Mouse (Mus musculus) erythroblast, embryonic 14.5 days (primary cell): ENCODE data around the gene Apol6. TPM values are rescaled to one million over a fixed set of nuclear protein-coding genes. Genes with fewer than 3 reads are reported as not detected.

Experiments used
- H3K27me3 ChIP-seq: 2 replicates; pipeline ENCODE4 v1.6.1; 2012; ENCODE audit warnings: inconsistent platforms; ENCODE audit not compliant: control insufficient read depth
- H3K36me3 ChIP-seq: 2 replicates; pipeline ENCODE4 v1.6.1; 2012; ENCODE audit warnings: mild to moderate bottlenecking, inconsistent platforms; ENCODE audit not compliant: control insufficient read depth
- H3K4me1 ChIP-seq: 2 replicates; pipeline ENCODE4 v1.6.1; 2012; ENCODE audit warnings: inconsistent platforms; ENCODE audit not compliant: control insufficient read depth
- H3K4me3 ChIP-seq: replicated peaks from 2 replicates; pipeline ENCODE3; 2012; ENCODE audit warnings: moderate library complexity, mild to moderate bottlenecking, inconsistent platforms
- H3K9me3 ChIP-seq: 2 replicates; pipeline ENCODE4 v1.6.1; 2012; ENCODE audit warnings: low read length, inconsistent platforms, mixed read lengths; ENCODE audit not compliant: control insufficient read depth
- GATA1 ChIP-seq: IDR thresholded peaks from 2 replicates; pipeline ENCODE4 v1.6.1; 2012; ENCODE audit warnings: low read length, inconsistent platforms, mixed read lengths
- TAL1 ChIP-seq: IDR thresholded peaks from 3 replicates; pipeline ENCODE4 v1.6.1; 2012; ENCODE audit warnings: low read length, inconsistent platforms, mixed read lengths
- polyA plus RNA-seq: library from polyadenylated mRNA; stranded (reverse); fragments of >175 nt; gene quantifications from 2 replicates; pipeline ENCODE4 v1.2.3, GENCODE M21; 2012

The Apol6 gene
- polyA plus RNA-seq, 1 experiment: 0.03 TPM

DNA sequence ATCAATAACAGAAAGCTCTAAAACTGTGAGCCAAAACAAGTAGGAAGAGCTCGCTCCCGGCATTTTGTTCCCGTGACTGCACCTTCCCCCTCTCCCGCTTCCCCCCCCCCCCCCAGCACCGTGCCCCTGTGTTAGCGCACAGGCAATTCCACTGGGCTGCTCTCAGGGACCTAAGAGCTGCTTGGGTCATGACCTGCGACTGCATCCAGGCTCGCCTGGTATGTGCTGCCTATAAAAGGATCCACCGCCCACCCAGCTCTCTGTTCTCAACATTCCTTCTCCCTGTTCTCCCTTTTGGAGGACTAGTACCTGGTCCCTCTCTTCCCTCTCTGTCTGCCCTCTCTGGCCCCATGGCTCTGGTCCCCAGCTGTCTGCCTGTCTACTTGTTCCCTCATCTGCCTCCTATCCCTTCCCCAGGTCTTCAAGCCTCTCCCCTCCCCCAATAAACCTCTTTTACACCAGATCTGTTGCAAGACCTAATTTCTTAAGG, 5.3 kb upstream of the Apol6 start:
- no peak overlapping the region for H3K4me3 ChIP-seq
- peaks cover 16% of the 10 kb centered on the region for H3K27me3 ChIP-seq
- H3K9me3 ChIP-seq: no peaks in the 10 kb centered on the region
- TF ChIP-seq GATA1 (no peak), TAL1 (no peak)
- peaks cover 24% of the 10 kb centered on the region for H3K4me1 ChIP-seq
- H3K36me3 ChIP-seq: no peaks in the 10 kb centered on the region

DNA sequence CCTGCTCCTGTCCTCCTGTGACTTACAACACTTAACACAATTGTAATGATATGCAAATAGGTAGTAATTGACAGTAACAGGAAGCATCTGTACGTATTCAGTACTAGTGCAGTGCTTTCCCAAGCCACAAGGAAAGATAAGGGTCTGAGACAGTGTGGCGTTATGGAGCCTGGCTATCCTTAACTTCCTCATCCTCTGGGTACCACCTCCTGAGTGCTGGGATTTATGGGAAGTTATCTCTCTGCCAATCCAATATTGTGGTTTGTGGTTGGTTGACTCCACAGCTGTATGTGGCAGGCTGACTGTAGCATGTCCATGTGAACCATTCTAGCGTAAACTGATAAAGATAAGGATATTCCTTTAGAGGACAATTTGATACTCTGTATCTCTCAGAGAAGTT, 3.7 kb upstream of the Apol6 start:
- Histone ChIP-seq H3K4me3 (no peak overlapping the region), H3K9me3 (no peaks in the 10 kb centered on the region), H3K4me1 (peaks cover 9% of the 10 kb centered on the region), H3K27me3 (peaks cover 16% of the 10 kb centered on the region), H3K36me3 (no peaks in the 10 kb centered on the region)
- TF ChIP-seq GATA1: no peak
- TF ChIP-seq TAL1: no peak

- peaks cover 15% of the 10 kb centered on the region for H3K27me3 ChIP-seq
- H3K4me3 ChIP-seq: no peak overlapping the region
- no peaks in the 10 kb centered on the region for H3K36me3 ChIP-seq
- no peaks in the 10 kb centered on the region for H3K9me3 ChIP-seq
- TF ChIP-seq TAL1 (no peak), GATA1 (no peak)
- no peaks in the 10 kb centered on the region for H3K4me1 ChIP-seq
Measured at GRCm38 (mm10) chr15:77045609-77046008, 1.1 kb downstream of the Apol6 start.

- H3K36me3 ChIP-seq: no peaks in the 10 kb centered on the region; the same call in 1 of the 2 replicates
- H3K27me3 ChIP-seq: peaks cover 14% of the 10 kb centered on the region
Measured at GRCm38 (mm10) chr15:77050570-77050969, 6.0 kb downstream of the Apol6 start, which contains the start of gene Mb. TSS of gene Mb (minus strand) at chr15:77050670.

GRCm38 (mm10) chr15:77052176-77052575, 7.6 kb downstream of the Apol6 start:
- TF ChIP-seq TAL1 (no peak), GATA1 (no peak)
- Histone ChIP-seq H3K4me3 (no peak overlapping the region), H3K27me3 (peaks cover 14% of the 10 kb centered on the region), H3K4me1 (peaks cover 48% of the 10 kb centered on the region), H3K9me3 (no peaks in the 10 kb centered on the region), H3K36me3 (no peaks in the 10 kb centered on the region; the same call in 1 of the 2 replicates)

More at GRCm38 (mm10) chr15:77050570-77050969, 6.0 kb downstream of the Apol6 start, which contains the start of gene Mb:
- Histone ChIP-seq H3K4me3 (no peak within 1 kb of the TSS), H3K4me1 (peaks cover 41% of the 10 kb centered on the region), H3K9me3 (no peaks in the 10 kb centered on the region)
- no peak for TF ChIP-seq TAL1
- TF ChIP-seq GATA1: no peak

DNA sequence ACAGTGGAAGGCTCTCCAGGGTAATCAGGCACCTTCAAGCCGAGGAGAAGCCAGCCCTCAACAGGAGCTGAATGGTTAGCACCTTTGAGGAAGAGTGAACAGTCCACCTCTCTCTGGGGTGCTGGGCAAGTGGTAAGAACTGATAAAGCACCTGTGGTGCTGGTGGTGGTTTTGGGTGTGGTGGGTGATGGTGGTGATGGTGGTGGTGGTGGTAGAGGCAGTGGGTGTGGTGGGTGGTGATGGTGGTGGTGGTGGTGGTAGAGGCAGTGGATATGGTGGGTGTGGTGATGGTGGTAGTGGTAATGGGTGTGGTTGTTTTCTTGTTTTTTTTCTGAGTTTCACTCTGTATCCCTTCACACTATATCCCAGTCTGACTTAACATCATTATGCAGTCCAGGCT, 8.5 kb downstream of the Apol6 start:
- Histone ChIP-seq H3K4me3 (no peak overlapping the region), H3K27me3 (peaks cover 14% of the 10 kb centered on the region), H3K4me1 (peaks cover 48% of the 10 kb centered on the region), H3K36me3 (no peaks in the 10 kb centered on the region; the same call in 1 of the 2 replicates), H3K9me3 (no peaks in the 10 kb centered on the region)
- TF ChIP-seq TAL1 (no peak), GATA1 (no peak)

- TF ChIP-seq GATA1 (no peak), TAL1 (no peak)
- H3K4me3 ChIP-seq: no peak overlapping the region
- H3K9me3 ChIP-seq: no peaks in the 10 kb centered on the region
- no peaks in the 10 kb centered on the region; the same call in 1 of the 2 replicates for H3K36me3 ChIP-seq
- peaks cover 8% of the 10 kb centered on the region; the same call in 1 of the 2 replicates for H3K27me3 ChIP-seq
- H3K4me1 ChIP-seq: peaks cover 48% of the 10 kb centered on the region
Measured at GRCm38 (mm10) chr15:77054611-77055175, 10.2 kb downstream of the Apol6 start.

DNA sequence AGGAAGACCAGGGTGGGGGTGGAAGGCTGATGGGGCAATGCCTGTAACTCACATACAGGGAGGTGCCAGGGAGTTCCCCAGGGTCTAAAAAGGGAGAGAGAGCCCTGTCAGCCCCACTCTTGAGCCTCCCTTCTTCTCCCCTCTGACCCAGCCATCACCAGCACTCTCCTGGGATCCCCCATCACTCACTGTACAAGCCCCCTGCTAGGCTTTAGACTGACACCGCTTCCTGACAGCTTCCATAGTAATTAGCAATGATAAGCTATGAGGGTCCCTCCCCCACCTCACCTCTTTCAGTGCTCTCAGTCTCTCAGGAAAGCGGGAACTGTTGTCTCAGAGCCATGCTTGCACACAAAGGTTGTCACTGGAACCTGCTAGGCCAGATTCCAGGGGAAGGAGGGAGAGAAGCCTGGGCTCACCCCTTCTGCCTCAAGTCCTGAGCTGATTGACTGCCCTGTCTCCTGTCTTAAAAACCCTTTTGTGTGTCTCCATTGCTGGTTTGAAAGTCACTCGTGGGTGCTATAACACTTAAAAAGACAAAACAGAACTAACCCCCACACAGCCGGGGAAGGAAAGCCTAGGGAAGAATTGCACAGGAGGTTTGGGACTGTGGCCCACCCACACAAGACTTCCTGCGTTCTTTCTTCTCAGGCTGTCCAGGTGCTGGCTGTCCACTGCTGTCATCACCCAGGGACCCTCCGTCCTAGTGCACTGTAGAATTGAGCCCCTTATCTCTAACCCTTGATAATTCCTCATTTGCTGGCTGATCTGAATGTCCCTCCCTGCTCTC, 11.7 kb downstream of the Apol6 start:
- H3K4me3 ChIP-seq: no peak overlapping the region
- no peaks in the 10 kb centered on the region for H3K9me3 ChIP-seq
- no peaks in the 10 kb centered on the region; the same call in 1 of the 2 replicates for H3K36me3 ChIP-seq
- TF ChIP-seq TAL1: no peak
- no peak for TF ChIP-seq GATA1
- peaks cover 48% of the 10 kb centered on the region for H3K4me1 ChIP-seq
- H3K27me3 ChIP-seq: peaks cover 2% of the 10 kb centered on the region; the same call in 1 of the 2 replicates

GRCm38 (mm10) chr15:77056791-77057051, 12.2 kb downstream of the Apol6 start:
- TF ChIP-seq GATA1 (no peak), TAL1 (no peak)
- Histone ChIP-seq H3K4me1 (peaks cover 44% of the 10 kb centered on the region), H3K9me3 (no peaks in the 10 kb centered on the region), H3K4me3 (no peak overlapping the region), H3K27me3 (peaks cover 2% of the 10 kb centered on the region; the same call in 1 of the 2 replicates), H3K36me3 (no peaks in the 10 kb centered on the region; the same call in 1 of the 2 replicates)
